Mouse (Mus musculus) brown adipose tissue, adult 24 weeks (tissue): ENCODE results near the gene Retreg1. TPM values are rescaled to one million over a fixed set of nuclear protein-coding genes. Genes with fewer than 3 reads are reported as not detected.

Experiments used
- H3K27ac ChIP-seq: fragments of 200-500 bp; replicated peaks from 2 replicates; pipeline ENCODE4 v1.5.1; 2012; ENCODE audit warnings: low read depth, mild to moderate bottlenecking, low read length
- H3K4me1 ChIP-seq: fragments of 200-500 bp; 2 replicates; pipeline ENCODE4 v1.6.1; 2012; ENCODE audit warnings: low read length, mixed read lengths; ENCODE audit not compliant: control insufficient read depth, insufficient read depth, insufficient read length
- H3K4me3 ChIP-seq: fragments of 200-500 bp; 2 replicates; pipeline ENCODE4 v1.5.1; 2012; ENCODE audit warnings: low read depth, mild to moderate bottlenecking, low read length, moderate library complexity; ENCODE audit not compliant: insufficient read depth
- polyA plus RNA-seq: library from polyadenylated mRNA; stranded (reverse); fragments of >200 nt; gene quantifications from 2 replicates; pipeline ENCODE4 v1.2.4, GENCODE M21; 2012; ENCODE audit not compliant: missing spikeins, insufficient read depth, insufficient read length

Gene Retreg1
- polyA plus RNA-seq, 1 experiment = 17.8 TPM

DNA sequence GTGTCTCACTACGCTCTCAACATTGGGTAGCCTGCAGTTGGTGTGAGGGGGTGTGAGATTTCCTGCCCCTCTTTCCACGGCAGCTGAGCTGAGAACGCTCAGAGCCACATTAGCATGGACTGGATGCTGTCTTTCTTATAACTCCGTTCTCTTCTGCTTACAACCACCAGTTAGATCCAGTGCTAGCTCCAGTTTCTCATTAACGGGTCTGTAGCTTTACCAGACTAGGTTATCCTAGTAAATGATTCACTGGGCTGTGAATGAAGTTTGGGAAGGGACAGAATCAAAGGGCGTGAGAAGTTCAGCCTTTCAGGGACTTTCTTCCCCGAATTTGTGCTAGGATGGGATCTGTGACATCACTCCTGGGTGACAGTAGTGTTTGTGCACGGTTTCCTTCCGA lies 70.7 kb downstream of the Retreg1 start:
- no peak overlapping the region for H3K4me3 ChIP-seq
- no peak overlapping the region for H3K27ac ChIP-seq
- peaks cover 8% of the 10 kb centered on the region; the same call in 1 of the 2 replicates for H3K4me1 ChIP-seq

DNA sequence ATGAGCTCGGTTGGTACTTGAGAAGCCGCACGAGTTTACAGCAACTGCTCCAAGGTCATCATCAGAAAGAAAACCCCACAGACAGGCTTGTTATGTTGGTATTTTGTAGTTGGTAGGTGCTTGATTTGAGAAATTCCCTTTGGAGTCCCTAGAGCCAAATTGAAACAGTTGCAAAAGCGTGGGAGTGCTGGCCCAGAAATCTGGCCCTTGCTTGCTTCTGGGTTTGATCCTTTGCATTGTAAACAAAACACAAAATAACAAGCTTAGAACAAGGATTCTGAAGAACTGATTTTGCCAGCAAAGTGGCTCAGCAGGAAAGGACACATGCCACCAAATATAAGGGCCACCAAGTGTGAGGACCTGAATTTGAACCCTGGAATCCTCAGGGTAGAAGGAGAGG lies 71.2 kb downstream of the Retreg1 start:
- Histone ChIP-seq H3K4me3 (no peak overlapping the region), H3K27ac (no peak overlapping the region), H3K4me1 (peaks cover 8% of the 10 kb centered on the region; the same call in 1 of the 2 replicates)

DNA sequence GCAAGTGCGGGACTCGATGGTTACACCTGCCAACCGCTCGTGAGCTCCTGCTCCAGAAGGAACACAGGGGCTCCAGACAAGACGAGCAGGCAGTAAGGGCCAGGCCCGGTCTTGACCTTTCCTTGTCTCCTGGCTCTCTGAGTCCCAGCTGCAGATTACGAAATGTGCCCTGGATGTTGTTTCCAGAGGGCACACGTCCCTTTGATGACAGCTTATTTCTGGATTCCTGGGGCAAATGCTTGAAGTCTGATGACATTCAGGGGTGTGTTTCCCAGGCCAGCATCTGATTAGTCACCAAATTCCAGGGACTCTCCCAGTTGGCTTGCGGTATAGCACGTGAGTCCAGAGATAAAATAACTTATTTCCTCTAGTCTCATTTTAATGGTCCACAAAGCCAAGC lies 72.0 kb downstream of the Retreg1 start:
- H3K4me1 ChIP-seq = peaks cover 8% of the 10 kb centered on the region; the same call in 1 of the 2 replicates
- H3K4me3 ChIP-seq = no peak overlapping the region

DNA sequence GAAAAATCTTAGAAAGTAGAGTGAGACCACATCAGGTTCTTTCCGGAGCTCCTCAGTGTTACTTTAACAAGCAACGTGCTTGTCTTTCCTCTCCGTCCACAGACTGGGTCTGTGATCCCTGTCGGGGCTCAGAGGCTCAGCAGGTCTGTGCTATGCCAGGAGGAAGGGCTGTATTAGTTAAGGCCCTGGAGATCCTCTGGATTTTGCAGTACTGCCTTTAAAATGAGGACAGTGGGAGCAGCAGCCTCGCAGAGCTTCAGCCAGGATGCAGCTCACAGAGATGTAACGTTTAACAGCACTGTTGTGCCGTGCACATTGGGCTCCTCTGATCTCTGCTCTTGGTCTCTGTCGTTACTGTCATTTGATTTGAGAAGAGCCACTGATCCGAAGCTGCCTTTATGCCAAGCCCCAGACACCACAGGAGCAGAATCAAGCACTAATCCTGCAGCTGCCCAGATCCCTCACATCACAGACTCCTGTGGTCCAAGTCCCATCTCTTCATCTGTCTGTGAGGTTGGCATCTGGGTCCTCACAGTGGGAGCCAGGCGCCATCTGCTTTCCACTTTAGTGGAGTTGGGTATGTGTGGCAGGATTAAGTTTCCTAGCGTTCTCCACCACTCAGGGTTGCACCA lies 72.7 kb downstream of the Retreg1 start:
- no peak overlapping the region for H3K4me3 ChIP-seq

More for the DNA sequence above, 72.0 kb downstream of the Retreg1 start:
- H3K27ac ChIP-seq = peak overlapping the region; percentile 33; the same call in 1 of the 2 replicates

DNA sequence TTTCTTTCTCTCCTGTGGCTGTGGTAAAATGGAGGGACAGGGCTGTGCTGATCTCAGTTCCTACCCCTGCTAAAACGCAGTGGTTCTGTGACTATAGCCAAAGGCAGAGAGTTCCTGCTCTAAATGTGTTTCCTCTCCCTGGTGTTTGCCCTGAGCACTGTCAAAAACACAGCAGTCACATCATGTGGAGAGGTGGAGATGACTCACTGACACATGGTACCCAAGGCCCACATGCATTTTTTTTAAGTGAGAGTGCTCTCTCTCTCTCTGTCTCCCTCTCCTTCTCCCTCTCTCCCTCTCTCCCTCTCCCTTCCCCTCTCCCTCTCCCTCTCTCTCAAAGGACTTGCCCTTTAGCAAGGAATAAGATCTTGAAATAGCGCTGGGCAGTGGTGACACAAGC lies 73.3 kb downstream of the Retreg1 start:
- Histone ChIP-seq H3K4me1 (peaks cover 8% of the 10 kb centered on the region; the same call in 1 of the 2 replicates), H3K4me3 (no peak overlapping the region), H3K27ac (no peak overlapping the region)

More for the DNA sequence above, 72.7 kb downstream of the Retreg1 start:
- peaks cover 8% of the 10 kb centered on the region; the same call in 1 of the 2 replicates for H3K4me1 ChIP-seq
- peak overlapping the region; percentile 36; the same call in 1 of the 2 replicates for H3K27ac ChIP-seq

DNA sequence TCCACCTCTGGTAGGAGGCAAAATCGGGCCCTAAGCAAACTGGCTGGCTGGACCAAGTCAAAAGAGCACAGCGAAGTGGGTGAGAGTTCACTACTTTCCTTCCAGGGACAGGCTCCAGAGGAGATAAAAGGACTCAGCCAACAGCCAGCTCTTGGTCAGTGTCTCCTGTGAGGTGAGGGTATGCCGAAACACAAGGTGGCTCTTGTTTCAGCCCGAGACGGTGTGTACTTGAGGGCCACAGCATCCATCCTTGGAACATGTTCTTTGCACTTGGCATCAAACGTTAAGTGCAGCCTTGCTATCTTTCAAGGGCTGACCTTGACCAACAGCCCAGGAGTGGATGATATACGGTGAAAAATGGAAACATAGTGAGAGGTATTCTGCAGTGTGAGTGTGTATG lies 75.7 kb downstream of the Retreg1 start:
- Histone ChIP-seq H3K4me1 (peaks cover 8% of the 10 kb centered on the region; the same call in 1 of the 2 replicates), H3K27ac (no peak overlapping the region), H3K4me3 (no peak overlapping the region)

DNA sequence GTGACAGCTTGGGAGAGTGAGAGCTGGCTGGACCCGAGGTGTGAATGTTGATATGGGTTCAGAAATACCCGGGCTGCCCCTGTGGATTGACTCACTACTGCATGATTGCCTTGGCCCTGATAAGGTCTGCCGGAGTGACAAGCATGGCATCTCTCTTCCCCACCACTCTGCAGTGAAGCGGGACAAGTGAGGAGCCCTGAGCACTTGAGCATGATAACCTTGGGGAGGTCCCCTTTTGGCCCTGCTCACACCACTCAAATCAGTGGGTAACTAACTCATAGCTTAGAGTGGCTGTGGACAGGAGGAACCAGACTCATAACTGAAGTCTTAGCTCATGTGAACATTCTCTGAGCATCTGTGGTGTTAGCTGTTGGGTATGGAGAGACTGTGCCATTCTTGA lies 77.0 kb downstream of the Retreg1 start:
- Histone ChIP-seq H3K4me3 (no peak overlapping the region), H3K4me1 (0 out of 2 replicates have a peak, but pooled peaks cover 4% of the 10 kb centered on the region), H3K27ac (no peak overlapping the region)

DNA sequence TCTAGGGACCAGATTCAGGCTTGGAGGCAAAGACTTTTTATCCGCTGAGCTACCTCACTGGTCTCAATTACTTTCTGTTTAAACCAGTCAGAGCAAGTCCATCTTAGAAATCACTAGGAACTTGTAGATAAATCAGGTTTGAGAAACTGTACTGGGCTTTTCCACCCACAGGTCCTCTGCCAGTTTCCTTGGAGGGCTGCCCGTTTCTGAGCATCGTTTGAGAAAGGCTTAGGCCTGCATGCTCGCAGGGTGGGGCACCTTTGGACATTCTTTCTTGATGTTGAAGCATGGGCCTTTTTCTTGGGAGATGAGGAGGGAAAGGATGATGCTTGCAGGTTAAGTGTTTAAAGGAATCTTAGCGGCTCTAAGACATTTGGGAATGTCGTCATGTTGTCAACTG lies 77.9 kb downstream of the Retreg1 start:
- H3K4me1 ChIP-seq = 0 out of 2 replicates have a peak, but pooled peaks cover 3% of the 10 kb centered on the region
- no peak overlapping the region for H3K4me3 ChIP-seq
- no peak overlapping the region for H3K27ac ChIP-seq

DNA sequence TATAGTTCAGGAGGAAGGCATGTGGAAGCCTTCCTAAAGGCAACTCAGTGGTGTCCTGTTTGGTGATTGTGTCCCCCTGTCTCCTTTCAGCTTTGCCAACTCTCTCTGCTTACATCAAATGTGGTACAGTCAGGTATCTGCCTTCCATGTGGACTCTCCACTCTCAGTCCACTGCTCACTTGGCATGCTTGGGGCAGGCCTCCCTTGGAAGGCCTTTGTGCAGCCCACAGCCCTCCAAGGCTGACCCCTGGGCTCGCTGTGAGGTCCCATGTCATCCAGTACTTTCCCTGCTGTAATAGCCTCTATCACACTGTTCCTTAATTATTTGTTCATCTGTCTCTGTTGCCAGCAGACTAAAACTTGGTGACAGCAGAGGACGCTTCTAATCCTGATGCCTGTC lies 79.0 kb downstream of the Retreg1 start:
- H3K27ac ChIP-seq = no peak overlapping the region
- no peaks in the 10 kb centered on the region for H3K4me1 ChIP-seq
- H3K4me3 ChIP-seq = no peak overlapping the region

DNA sequence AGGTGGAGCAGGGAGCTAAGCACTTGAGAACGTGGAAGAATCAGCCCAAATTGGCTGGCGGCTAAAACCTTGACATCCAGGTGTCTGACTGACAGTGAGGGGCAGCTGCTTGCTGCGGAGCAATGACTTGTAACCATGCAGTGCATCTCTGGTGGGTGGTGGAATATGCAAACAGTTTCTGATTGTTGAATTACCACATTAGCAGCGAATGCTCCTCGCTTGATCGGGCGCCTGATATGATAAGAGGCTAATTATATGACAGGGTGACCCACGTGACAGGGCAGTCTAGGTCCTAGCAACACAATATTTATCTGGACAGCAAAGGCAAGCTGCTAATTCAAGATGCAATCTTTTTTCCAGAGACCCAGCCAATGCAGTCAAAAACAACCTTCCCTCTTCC lies 80.9 kb downstream of the Retreg1 start:
- H3K4me3 ChIP-seq = no peak overlapping the region
- no peak overlapping the region for H3K27ac ChIP-seq
- peaks cover 2% of the 10 kb centered on the region; the same call in 1 of the 2 replicates for H3K4me1 ChIP-seq

DNA sequence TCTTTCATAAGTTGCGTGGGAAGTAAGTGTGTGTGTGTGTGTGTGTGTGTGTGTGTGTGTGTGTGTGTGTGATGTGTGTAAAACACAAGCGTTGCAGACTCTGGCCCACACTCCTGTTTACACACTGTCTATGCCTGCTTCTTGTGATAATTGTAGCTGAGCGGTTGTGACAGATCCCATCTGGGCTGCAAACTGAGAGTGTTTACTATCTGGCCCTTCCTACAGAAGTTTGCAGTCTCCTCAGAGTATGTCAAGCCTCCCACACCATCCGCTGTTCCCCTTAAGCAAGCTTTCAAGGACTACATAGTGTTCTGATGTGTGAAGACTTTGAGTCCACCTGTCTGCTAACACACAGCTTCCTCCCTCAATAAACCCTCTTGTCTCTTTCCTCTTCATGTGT lies 83.2 kb downstream of the Retreg1 start:
- Histone ChIP-seq H3K27ac (no peak overlapping the region), H3K4me3 (no peak overlapping the region), H3K4me1 (peaks cover 6% of the 10 kb centered on the region)

DNA sequence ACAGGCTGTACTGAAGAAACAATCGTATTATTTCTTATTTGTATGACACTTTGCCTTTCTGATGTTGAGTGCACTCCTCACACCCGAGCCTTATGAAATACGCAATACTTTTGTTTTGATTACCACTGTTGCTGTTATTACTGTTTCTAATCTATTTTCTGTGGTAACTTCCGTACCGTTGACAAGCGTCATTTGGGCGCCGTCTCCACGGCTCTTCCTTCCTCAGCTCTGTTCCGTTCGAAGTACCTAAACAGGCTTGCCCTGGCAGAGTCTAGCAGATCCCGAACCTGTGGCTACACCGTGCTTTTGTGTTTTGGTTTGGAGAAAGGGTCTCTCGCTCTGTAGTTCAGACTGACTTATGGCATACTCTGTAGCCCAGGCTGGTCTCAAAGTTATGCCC lies 84.1 kb downstream of the Retreg1 start:
- no peak overlapping the region for H3K4me3 ChIP-seq
- no peak overlapping the region for H3K27ac ChIP-seq
- peaks cover 6% of the 10 kb centered on the region for H3K4me1 ChIP-seq

DNA sequence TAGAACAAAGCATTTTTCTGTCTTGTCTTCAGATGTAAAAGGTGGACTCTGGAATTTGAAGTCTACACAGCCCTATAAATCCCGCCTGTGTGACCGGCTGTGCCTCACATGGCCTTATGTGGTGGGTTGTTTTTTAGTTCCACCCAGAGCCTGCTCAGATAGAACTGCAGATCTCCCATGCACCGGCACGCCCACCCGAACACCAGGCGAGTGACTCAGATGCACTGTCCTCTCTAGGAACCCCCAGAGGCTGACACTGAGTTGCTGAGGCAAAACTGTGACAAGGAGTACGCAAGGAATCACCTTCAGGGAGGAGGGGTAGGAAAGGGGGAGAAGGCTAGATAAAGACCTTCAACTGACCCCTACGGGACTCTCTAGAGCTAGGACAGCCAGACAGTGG lies 85.0 kb downstream of the Retreg1 start:
- Histone ChIP-seq H3K4me3 (no peak overlapping the region), H3K4me1 (peaks cover 10% of the 10 kb centered on the region), H3K27ac (no peak overlapping the region)

DNA sequence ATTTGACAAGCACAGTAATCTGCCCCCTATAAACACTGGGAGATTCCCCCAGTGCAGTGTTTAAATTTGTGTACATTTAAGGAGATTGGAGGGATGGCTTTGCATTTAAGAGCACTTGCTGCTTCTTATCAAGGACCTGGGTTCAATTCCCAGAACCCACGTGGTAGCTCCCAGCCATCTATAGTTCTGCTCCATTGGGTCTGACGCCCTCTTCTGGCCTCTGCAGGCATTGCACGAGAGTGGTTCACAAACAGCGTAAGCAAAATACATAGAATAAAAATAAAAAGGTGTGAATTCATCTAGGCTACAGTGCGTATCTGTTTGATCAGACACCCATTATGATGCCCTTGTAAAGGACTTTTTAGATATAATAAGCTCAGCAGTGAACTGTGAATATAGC lies 85.9 kb downstream of the Retreg1 start:
- no peak overlapping the region for H3K4me3 ChIP-seq
- peaks cover 17% of the 10 kb centered on the region for H3K4me1 ChIP-seq
- no peak overlapping the region for H3K27ac ChIP-seq

DNA sequence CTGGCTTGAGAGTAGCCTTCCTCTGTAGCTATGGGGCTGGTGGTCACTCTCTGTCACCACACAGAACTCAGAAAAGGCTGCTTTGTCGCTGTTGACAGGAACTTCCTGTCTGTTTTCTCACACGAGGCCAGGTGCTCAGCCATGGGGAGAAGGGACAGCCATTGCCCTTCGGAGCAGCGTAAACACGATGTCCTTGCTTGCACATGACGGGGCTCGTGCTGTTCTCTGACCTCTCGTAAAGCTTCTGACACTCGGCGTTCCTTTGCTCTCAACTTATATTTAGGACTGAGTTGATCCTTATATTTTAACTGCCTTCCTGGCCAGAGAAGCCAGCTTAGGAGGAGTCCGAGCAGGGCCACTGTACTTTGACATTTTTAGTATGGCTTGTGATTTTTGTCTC lies 86.5 kb downstream of the Retreg1 start:
- H3K4me3 ChIP-seq = no peak overlapping the region
- no peak overlapping the region for H3K27ac ChIP-seq
- H3K4me1 ChIP-seq = peaks cover 17% of the 10 kb centered on the region

DNA sequence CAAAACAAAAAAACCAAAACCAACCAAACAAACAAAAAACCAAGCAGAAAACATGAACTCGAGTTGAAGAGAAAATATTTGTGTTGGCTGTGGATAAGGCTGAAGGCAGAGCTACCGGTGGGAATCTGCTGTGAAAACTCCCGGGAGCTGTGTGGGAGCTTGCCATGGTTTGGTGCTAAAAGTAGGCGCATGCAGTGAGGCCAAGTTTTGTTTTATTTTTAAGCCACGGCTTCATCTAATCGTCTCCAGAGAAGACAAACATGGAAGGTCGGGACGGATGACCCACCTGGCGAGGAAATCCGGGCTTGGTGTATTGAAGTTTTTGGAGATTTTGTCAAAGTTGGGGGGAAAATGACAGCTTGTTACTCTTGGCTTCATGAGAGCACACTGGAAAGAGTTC lies 87.0 kb downstream of the Retreg1 start:
- peaks cover 17% of the 10 kb centered on the region for H3K4me1 ChIP-seq
- H3K4me3 ChIP-seq = no peak overlapping the region
- H3K27ac ChIP-seq = no peak overlapping the region
